Mouse (Mus musculus) MEL (cell line): Measurements from ENCODE around the gene Klf1.

Experiments
- BHLHE40 ChIP-seq: IDR thresholded peaks from 2 replicates; pipeline ENCODE4 v1.6.1; 2012; ENCODE audit warnings: low read depth, mild to moderate bottlenecking, inconsistent platforms, low read length, improper control_type of control experiment, borderline replicate concordance
- CTCF ChIP-seq, 3 experiments: IDR thresholded peaks in 2 of 3; conservative IDR thresholded peaks in 1 of 3; 2 replicates each; pipeline ENCODE4 v1.5.1; 2011 to 2012; ENCODE audit warnings: low read length in 3 of 3, low read depth in 2 of 3, mild to moderate bottlenecking in 2 of 3, improper control_type of control experiment in 1 of 3, inconsistent platforms in 1 of 3, mixed read lengths in 1 of 3, moderate library complexity in 1 of 3; ENCODE audit not compliant: control insufficient read depth in 1 of 3, insufficient read depth in 1 of 3, poor library complexity in 1 of 3, severe bottlenecking in 1 of 3
- E2F4 ChIP-seq: IDR thresholded peaks from 2 replicates; pipeline ENCODE4 v1.6.1; 2011; ENCODE audit warnings: low read depth, low read length, improper control_type of control experiment, borderline replicate concordance
- KAT2A ChIP-seq: conservative IDR thresholded peaks from 2 replicates; pipeline ENCODE4 v1.6.1; 2012; ENCODE audit warnings: low read depth, low read length, improper control_type of control experiment, inconsistent platforms
- POLR2A ChIP-seq, 2 experiments: IDR thresholded peaks; 2 replicates each; pipeline ENCODE4 v1.6.1; 2011 to 2012; ENCODE audit warnings: low read length in 2 of 2, mild to moderate bottlenecking in 2 of 2, control low read depth in 1 of 2, improper control_type of control experiment in 1 of 2, low read depth in 1 of 2, moderate library complexity in 1 of 2; ENCODE audit not compliant: control insufficient read depth in 1 of 2, insufficient read depth in 1 of 2, poor library complexity in 1 of 2
- RCOR1 ChIP-seq: IDR thresholded peaks from 2 replicates; pipeline ENCODE4 v1.6.1; 2012; ENCODE audit warnings: low read depth, mild to moderate bottlenecking, inconsistent platforms, low read length, improper control_type of control experiment
- SMC3 ChIP-seq: IDR thresholded peaks from 2 replicates; pipeline ENCODE4 v1.6.1; 2011; ENCODE audit warnings: low read depth, low read length, improper control_type of control experiment
- TAL1 ChIP-seq: IDR thresholded peaks from 2 replicates; pipeline ENCODE4 v1.6.1; 2012; ENCODE audit warnings: mild to moderate bottlenecking, inconsistent platforms, low read length, moderate library complexity, mixed read lengths
- USF2 ChIP-seq, 2 experiments: IDR thresholded peaks; 2 replicates each; pipeline ENCODE4 v1.6.1; 2011 to 2012; ENCODE audit warnings: improper control_type of control experiment in 2 of 2, low read length in 2 of 2, borderline replicate concordance in 1 of 2, inconsistent platforms in 1 of 2, low read depth in 1 of 2, mild to moderate bottlenecking in 1 of 2; ENCODE audit not compliant: insufficient read depth in 1 of 2
- ZC3H11A ChIP-seq: IDR thresholded peaks from 2 replicates; pipeline ENCODE4 v1.6.1; 2012; ENCODE audit warnings: low read depth, mild to moderate bottlenecking, inconsistent platforms, low read length, improper control_type of control experiment

- TF ChIP-seq E2F4 (peak; percentile 61; the same call in 1 of the 2 replicates), CTCF (IDR thresholded peaks at IDR 0.05 in 2 of 3, conservative IDR thresholded peaks at IDR 0.05 in 1 of 3; ENCODE audit: control insufficient read depth in 1 of 3, insufficient read depth in 1 of 3, low read depth in 2 of 3, low read length in 3 of 3, poor library complexity in 1 of 3, severe bottlenecking in 1 of 3) (no peak), ZC3H11A (no peak), RCOR1 (peak; percentile 78), SMC3 (0 out of 2 replicates have a peak, but pooled peaks have one; percentile 2), POLR2A (IDR thresholded peaks at IDR 0.05; ENCODE audit: control insufficient read depth in 1 of 2, insufficient read depth in 1 of 2, low read depth in 1 of 2, low read length in 2 of 2, poor library complexity in 1 of 2) (peak in 1 of 2 experiments; percentile 53; a peak in 1 of 4 replicates), TAL1 (peak; percentile 98), KAT2A (no peak), USF2 (IDR thresholded peaks at IDR 0.05; ENCODE audit: borderline replicate concordance in 1 of 2, insufficient read depth in 1 of 2, low read depth in 1 of 2, low read length in 2 of 2) (no peak), BHLHE40 (peak; percentile 71; the same call in 1 of the 2 replicates)
These were observed 657 bp upstream of the Klf1 start for GRCm38 (mm10) chr8:84901071-84901470.
